Mouse (Mus musculus) MEL-GATA-1-ER (cell line): ENCODE measurements around the gene Sema6d.

Experiments used
- DNase-seq: peaks from one replicate; pipeline ENCODE4 v3.0.0-alpha.2; 2012; ENCODE audit warnings: low read depth; ENCODE audit errors: extremely low read depth

The Sema6d gene

DNA sequence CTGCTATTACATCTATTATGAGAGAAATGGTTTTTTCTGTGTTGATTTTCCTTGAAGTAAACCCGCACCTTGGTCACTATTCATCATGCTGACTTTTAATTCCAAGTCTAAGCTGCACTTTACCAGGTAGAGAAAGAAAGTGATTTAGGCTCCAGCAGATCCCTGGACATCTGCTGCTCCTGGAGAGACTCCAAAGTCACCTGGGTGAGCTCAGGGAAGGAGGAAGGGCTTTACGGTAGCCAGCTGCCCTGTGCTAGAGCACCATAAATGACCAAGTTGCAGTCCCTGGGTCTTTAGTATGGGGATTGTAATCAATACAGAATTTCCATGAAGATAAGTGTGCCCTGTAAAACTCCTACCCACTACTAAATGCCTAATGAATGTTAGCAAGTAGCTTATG is 309.8 kb downstream of the Sema6d start:
- DNase-seq, result no peak

DNA sequence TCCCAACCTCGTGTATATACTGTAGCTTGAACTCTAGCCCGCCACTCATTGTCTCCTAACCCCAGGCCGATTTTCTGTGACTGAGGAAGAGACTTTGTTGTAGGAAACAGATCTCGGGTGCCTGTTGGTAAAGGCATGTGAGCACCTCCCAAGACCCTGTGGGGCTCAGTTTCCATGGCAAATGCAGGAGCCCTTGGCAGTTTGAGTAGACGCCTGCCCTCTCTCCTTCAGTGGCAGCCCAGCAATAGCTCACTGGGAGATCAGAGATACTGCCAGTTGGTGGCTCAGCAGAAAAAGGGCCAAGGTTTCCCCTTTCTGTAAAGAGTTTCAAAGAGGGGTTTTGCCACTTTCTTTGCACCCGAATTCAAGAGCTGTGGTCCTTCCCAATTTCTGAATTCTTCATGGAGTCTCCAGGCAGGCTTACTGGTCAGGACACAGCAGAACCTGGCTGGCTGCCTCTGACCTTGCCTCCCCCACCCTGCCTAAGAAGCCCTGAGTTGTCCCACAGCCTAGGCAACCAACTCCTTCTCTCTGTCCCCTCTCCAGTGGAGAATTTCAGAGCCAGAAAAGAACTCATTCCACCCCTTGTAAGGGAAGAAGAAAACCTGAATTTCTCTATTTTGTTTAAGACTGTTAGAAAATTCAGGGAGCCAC is 312.1 kb downstream of the Sema6d start:
- DNase-seq, result no peak

DNA sequence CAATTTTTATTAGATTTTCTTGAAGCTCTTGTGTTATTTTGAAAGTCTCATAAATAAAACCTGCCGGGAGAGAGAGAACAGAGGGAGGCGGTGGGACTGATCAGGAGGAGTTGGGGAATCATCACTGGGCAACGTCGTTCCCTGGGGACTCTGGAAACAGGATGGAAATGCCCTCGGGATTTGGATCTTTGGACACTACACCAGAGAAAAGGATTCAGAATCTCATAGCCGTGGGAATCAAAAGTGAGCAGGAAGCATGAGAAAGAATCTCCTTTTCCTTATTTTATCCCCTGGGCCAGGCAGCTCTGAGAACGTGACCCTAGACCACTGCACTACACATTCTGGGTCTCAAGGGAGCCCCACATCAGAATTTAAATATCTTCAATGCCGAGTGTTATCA is 313.8 kb downstream of the Sema6d start:
- no peak for DNase-seq

DNA sequence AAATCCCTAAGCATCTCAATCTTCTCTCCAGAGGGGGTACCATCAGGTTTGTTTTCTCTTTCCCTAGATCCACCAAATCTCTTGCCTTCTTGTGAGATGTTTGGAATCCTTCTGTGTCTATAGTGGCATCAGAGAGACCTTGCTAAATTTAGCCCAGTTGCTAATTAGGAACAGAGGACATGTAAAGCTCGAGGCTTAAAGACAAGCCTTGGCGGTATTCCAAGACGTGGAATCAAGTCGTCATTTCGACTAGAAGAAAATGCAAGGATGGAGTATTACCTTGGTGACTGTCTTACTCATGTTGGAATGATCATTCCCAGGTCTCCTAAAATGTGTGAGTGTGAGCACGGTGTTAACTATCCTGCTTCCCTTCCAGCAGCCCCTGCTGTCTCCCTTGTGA is 314.2 kb downstream of the Sema6d start:
- DNase-seq, result no peak

DNA sequence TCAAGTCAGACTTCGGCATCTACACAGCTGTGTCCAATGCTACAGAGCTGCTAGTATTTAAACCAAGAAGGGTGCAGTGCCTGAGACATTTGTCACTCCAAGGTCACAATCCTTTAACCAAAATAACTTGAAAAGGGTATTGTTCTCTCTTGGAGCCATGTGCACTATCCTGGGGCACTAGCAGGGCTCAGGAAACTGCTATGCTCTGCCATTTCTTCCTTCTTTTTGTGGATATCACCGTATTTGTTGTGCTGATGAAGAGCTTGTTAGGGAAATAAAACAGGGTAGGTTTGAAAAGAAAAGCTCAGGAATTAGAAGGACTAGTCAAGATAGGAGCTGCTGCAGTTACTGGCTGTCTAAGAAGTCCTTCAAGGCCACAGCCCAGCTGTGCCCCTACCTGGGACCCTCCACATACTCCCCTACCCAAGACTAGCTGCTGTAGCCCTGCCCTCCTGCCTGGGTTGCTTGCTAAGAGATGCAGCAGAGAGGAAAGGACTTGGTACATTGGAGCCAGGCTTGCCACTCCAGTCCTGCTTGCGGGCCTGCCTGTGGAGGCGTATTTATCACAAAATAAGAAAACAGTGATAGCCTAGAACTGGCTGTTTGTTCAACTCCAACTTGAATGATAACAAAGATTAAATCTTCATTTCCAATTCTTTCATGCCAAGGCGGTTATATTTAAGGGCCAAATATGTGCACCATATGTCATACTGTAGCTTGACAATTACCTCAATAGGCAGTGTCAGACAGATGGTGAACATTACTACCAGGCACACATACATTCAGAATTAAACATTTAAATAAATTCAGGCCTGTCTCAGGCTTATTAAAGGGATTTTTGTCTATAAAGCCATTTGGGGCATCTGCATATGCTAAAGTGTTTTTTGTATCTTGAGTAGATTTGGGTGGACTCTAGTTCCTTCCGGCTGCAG is 315.1 kb downstream of the Sema6d start:
- no peak for DNase-seq

DNA sequence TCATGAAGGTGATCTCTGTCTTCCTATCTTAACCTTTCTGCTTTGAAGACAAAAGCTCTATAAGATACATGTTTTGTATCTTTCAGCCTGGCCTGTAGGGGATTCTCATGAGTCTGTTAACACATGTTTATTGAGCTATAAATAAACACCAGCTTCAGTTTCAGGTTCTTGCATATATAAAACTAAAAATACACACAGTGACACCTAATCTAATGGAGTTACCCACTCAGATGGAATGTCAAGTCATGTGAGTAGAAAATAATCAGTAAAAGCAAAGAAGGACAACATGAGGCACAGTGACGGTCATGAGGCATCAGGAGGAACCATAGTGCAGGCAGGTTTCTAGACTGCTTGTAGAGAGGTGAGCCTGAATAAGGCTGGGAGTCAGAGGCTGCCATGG is 319.2 kb downstream of the Sema6d start:
- DNase-seq, result no peak

DNA sequence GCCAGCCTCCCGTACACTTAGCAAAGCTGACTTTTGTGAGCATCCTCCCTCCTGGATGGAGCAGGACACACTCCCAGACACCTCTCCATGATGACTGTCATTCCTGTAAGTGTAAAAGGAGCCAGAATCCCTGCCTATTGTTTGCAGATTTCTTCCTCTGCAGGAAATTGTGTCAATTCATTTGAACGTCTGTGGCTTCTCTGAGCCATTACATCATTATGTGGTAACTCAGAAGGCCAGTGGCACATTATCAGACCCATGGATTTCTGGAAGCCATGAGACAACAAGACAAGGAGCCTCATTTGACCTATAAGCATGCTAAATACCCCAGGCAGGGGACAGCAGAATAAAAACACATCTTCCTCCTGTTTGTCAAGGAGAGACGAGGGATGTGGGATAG is 327.0 kb downstream of the Sema6d start:
- DNase-seq, result no peak

DNA sequence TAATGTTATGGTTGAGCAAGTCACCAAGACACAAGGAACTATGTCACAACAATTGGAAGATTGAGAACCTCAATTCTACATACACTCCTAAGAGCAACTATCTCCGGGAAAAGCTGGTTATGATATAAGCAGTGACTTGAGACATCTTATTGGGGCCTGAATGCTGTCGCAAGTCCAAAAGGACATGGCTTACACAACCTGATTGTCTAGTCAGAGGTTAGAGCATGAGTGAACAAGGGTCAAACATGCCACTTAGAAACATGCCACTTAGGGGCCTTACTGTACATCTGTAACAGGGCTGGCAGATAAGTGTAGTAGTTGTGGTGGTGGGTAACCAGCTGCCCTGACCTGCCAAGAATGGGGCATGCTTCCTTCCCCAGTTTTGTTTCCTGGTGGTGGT is 328.6 kb downstream of the Sema6d start:
- DNase-seq, result no peak

DNA sequence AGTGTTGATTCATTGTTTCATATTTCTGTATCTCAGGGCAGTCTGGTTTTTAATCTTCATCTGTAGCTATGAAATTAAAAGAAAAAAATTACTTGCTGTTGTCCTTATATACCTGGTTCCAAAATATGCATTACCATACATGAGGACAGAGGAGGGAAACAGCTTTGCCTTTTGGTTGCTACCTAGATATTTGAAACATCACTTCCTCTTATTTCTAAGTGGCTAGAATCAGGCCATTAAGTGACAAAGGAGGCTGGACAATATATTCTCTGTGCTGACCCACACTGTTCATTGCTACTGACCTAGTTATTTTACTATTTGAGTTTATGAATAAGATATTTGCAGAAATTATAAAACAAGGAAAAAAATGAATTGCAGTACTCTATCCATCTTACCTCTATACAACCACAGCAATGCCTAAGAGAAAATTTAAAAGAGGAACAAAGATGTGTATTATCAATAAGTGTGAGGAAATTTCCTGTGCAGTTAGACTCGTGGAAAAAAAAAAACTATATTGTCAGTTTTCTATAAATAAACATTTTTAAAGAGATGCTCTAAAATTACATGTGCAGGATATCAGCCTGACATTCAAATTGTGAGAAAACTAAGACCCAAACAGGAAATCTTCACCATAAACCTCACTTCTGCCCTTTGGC is 330.5 kb downstream of the Sema6d start:
- DNase-seq, result no peak

DNA sequence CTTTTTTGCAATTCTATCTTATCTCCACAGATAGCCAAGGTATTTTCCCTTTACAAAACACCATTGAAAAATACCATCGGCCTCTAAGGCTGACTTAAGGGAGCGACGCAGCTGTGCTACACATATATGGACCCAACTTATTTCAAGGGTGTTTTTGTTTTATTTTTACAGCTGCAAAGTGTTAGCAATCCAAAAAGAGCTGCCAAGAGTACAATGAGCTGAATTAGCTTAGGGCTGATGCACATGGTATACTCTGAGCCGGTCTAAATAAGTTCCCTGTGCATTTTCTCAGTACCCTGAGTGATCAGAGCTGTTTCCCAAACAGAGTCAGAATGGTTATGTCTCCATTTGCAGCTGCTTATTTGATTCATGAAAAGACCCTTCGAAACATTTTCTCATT is 340.0 kb downstream of the Sema6d start:
- DNase-seq, result no peak

DNA sequence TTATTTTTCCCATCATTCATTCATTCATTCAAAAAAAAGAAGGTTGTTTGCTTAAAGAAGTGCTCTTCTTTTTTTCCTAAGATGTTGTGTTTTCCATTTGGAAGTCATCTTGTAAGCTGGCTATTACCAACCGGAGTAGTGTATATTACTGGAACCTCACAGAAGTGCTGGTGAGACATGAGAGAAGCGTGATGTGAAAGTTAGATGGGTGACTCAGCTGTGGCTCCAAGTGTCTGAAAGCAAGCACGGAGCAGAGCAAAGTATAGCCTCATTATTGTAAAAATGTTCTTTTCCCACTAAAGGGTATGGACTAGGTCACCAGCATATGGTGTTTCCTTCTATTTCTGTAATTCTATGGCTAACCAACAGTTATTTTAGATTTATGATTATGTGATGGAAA is 340.9 kb downstream of the Sema6d start:
- no peak for DNase-seq

DNA sequence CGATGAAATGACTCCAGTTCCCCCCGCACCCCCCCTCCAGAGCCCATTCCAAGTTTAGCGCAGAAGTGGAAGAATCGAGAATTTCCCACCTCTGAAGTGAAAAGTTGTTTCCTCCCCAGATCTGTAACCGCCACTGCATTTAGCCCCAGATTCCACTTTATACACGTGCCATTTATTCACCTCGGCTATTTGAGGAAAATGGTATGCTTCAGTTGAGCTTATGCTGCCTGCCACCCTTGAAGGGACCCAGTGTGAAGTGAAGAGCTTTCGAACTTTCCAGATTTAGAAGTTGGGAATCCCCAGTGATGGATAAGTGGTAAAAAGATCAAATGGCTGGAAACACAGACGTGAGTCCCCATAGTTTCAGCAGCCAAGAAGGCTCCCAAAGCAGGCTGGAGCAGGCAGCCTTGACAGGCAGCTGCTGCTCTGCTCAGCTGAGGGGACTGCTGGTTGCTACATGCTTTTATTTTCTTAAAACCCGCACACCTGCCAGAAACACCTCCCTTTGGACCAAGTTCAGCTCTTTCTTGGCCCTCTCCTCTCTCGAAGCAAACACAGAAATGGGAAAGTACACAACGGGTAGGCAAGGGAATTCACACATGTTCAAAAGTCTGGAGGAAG is 345.7 kb downstream of the Sema6d start:
- DNase-seq, result no peak

DNA sequence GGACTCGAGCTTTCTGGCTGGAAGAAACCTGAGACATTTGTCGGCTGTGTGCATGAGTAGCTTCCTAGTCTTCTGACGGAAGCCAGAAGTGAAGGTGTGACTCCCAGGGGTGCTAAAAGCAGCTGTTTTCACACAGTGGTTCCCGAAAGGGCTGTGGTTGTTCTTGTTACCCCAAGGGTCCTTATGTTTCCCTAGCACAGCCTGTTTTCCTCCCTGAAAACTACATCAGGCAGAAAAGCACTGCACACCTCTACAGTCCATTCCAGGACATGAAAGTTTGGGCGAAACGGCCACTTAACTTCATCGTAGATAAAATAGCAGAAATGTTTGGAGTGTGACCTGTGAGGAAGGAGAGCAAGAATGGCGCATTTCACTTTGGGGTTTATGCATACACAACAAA is 346.9 kb downstream of the Sema6d start:
- no peak for DNase-seq

DNA sequence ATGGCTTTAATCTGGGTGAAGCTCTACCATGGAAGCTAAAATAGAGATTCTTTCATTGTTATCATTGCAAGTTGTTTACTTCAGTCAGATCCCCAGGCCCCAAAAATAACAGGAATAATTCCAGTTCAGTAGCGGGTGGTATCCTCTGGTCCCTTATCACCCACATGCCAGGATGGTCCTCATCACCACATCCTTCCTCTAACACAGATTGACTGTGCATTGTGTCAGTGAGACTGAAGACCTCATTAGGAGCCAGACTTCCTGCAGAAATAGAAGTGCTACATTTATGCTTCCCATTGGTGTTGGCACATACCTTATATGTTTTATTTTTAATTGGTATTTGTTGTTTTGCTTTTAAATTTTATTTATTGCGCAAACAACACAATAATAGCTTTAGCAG is 354.4 kb downstream of the Sema6d start:
- DNase-seq, result no peak

DNA sequence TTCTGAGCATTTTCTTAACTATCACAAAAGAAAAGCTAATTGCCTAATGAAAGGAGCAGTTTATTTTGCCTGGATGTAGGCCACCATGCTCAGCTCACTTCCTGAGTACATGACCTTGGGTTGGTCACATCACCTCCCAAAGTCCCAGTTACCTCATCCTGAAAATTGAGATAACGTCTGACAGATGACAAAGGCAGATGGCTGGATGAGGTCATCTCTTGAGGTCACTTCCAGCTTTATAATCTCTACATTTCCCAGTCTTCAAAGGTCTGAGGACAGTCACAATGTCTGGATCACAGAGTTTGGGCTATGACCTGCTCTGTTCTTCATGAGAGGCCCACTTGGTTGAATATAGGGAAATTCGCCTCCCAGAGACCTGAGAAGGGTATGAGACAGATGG is 366.1 kb downstream of the Sema6d start:
- DNase-seq, result no peak

DNA sequence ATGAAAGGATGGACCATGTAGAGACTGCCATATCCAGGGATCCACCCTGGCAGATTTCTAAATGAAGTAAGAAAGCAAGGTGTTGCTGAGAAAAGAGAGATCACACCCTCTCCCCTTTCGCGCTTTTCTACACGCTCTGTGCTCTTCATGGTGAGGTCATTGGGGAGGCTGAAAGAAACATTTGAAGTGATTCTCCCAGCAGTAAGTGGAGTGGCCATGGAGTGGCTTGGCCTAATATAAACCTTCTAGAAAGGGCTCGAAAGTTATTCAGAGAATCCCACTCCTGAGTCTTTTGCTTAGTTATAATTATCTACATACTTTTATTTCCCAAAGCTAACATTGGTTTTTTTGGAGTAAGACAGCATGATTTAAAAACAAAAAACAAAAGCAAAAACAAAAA is 367.2 kb downstream of the Sema6d start:
- DNase-seq, result no peak

DNA sequence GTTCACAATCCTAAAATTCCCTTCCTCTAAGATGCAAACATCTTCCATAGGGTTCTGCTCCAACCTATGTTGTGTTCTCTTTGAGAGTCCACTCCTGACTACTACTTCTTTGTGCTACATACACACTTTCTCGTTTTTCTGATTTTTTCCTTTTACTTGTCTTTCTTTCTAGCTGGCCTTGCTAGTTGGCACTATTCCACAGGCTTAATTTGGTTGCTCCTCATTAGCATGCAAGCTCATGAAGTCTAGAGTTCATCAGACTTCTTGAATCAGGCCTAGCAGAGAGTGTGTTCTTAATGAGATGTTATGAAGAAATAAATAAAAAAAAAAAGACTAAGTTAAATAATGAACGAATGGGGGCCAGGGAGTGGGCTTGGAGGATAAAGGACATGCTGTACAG is 368.3 kb downstream of the Sema6d start:
- DNase-seq, result no peak

DNA sequence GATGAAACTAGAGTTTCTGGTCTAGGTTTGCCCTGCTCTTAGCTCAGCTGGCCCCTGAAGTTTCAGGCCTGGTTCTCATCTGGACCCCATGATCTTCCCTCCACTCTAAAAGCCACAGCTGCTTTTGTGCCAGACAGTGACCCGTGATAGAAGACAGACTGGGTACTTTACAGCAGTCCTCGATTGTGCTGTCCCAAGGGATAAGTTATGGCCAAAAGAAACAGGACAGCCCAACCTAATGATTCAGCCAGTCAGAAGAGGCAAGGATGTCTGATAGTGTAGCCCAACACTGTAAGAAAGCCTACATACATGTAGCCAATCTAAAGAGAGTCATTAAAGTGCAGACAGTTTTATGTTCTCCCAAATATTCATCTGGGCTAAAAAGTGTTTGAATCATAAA is 371.2 kb downstream of the Sema6d start:
- no peak for DNase-seq

DNA sequence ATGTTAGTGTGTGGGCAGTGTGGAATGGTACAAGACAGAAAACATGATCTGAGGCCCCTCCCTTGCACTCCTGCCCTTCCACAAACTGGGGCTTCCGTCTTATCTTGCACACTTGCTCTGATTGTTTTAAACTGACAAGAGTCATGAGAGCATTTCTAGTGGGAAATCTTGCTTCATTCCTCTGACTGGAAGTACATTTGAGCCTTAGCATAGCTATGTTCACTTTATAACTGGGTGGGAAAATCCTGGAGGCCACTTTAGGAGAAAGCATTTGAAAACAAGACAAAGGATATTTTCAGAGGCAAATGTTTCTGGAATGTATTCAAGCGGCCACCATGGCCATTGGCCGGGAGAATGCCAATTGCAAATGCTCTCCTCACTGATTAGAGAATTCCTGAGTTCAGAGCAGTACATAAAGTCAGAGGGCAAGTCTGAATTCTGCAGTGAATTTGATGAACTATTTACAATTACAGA is 371.6 kb downstream of the Sema6d start:
- DNase-seq, result no peak

DNA sequence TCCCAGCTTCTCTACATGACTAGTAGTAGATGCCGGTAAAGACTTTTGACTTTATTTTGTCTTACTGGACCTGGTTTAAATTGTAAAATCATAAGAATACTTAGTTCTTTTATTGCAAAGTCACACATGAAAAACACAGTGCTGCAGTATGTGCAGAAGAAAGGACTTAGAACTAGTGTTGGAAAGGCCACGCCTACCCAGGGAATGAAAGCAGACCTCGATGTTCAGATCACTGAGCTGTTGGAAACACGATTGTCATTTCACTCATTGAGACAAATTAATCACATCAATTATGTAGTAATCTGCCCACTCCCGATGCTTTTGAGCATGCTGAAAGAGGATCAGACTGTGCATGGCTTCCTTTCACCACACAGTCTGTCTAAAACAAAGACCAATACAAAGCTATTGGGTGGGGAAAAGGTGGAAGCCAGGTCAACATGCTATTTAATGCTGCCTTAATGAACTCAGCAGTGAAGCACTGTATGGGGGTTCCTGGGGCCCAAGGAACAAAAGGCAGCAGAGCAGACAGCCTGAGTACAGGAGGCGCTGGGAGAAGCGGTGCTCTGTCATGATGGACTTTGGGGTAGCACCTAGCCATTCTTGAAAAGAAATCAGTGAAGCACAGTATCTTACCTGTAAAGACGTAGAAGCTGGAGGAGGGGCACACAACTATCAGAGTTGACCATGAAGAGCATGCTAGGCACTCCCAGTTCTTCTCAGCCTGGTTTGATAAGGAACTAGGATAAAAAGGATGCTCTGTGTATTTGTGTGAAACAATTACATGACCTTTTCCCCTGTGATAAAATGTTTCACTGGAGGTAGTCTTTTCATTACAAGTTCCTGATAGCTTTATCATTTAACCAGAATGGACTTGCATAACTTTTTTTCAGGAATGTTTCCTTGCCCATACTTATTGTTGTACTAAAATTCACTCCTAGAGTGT is 375.5 kb downstream of the Sema6d start:
- DNase-seq, result no peak

DNA sequence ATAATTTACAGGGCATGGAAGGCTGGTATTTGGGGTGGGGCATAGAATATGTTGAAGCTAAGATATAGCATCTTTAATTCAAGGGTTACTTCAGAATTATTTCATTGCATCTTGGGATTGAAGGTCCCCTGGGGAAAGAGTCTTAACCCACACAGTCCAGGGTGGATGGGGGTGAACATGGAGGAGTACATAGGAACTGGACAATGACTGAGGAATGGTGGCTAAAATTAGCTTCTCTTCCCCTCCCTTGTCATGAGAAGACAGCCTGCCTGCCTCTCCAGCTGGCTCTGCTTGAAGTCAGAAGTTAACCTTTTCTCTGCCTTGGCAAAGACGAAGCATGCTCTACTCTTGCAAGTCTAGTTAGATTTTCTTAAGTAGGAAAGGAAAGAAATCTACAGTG is 377.7 kb downstream of the Sema6d start:
- DNase-seq, result no peak
